Comparison of ENCODE assay signal across 8 mouse cellular contexts in the genomic region with DNA sequence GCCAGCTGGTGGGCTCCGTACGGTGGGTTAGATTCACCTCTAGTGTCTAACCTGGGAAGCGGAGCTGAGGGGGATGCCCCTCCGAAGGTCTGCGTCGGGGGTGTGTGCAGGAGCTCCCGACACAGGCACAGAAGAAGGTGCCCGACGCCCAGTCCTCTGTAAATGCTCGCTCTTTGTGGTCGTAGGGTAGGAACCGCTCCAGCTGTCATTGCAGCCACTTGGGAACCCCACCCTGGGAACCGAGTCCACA. TPM values are rescaled to one million over a fixed set of nuclear protein-coding genes. Genes with fewer than 3 reads are reported as not detected.
A peak's percentile ranks its signal among the peaks of the same experiment; 100 is the strongest.
DNase-seq lines count a peak whose midpoint lies in the region; ATAC-seq and TF ChIP-seq lines count a peak whose summit lies in the region.

No protein-coding gene starts in this region.

- peak overlapping the region; percentile 70 for H3K4me3 ChIP-seq in kidney, embryonic 15.5 days (replicated peaks)
- H3K4me3 ChIP-seq in bone marrow, adult 2 months (replicated peaks; ENCODE audit: control insufficient read depth, low read depth, low read length): peak overlapping the region; percentile 93
- peak overlapping the region; percentile 94 for H3K4me3 ChIP-seq in forebrain, postnatal 0 days (ENCODE audit: low read depth, low read length)
- peak overlapping the region; percentile 98 for H3K4me3 ChIP-seq in liver, postnatal 0 days (ENCODE audit: low read depth, low read length)

- H3K36me3 ChIP-seq in kidney, embryonic 15.5 days: peaks cover 41% of the 10 kb centered on the region
- H3K36me3 ChIP-seq in forebrain, postnatal 0 days (ENCODE audit: insufficient read depth): peaks cover 27% of the 10 kb centered on the region
- H3K36me3 ChIP-seq in liver, postnatal 0 days (replicated peaks; ENCODE audit: insufficient read depth, low read length): peaks cover 39% of the 10 kb centered on the region

- TF ChIP-seq CTCF in bone marrow, adult 2 months (IDR thresholded peaks at IDR 0.05; ENCODE audit: control insufficient read depth, insufficient read depth, low read length): no peak
- no peak for TF ChIP-seq CTCF in forebrain, postnatal 0 days (IDR thresholded peaks at IDR 0.05; ENCODE audit: low read depth)
- TF ChIP-seq CTCF in liver, postnatal 0 days (IDR thresholded peaks at IDR 0.05; ENCODE audit: low read depth): no peak

- ATAC-seq in kidney, embryonic 15.5 days (replicated peaks; ENCODE audit: low FRiP score): peak; percentile 31
- ATAC-seq in forebrain, postnatal 0 days: peak; percentile 62
- peak; percentile 20 for ATAC-seq in liver, postnatal 0 days

- TF ChIP-seq EP300 in liver, postnatal 0 days (IDR thresholded peaks at IDR 0.05; ENCODE audit: low read depth): no peak

- intact Hi-C loops in left cerebral cortex, postnatal 4 days (cut with DNase I): loop anchor here (5.0 kb wide), 1 partner anchor 34 kb away; no protein-coding TSS in a partner anchor

- peak overlapping the region; percentile 89 for H3K27ac ChIP-seq in kidney, embryonic 15.5 days
- peak overlapping the region; percentile 94 for H3K27ac ChIP-seq in bone marrow, adult 2 months (ENCODE audit: control insufficient read depth, insufficient read depth, low read depth, low read length, poor library complexity)
- H3K27ac ChIP-seq in forebrain, postnatal 0 days (ENCODE audit: low read depth, low read length): peak overlapping the region; percentile 91
- peak overlapping the region; percentile 98 for H3K27ac ChIP-seq in liver, postnatal 0 days (ENCODE audit: low read depth)

- H3K9ac ChIP-seq in kidney, embryonic 15.5 days: peak overlapping the region; percentile 94
- H3K9ac ChIP-seq in forebrain, postnatal 0 days: peak overlapping the region; percentile 92
- peak overlapping the region; percentile 100 for H3K9ac ChIP-seq in liver, postnatal 0 days (replicated peaks)

- DNase-seq in kidney, postnatal 4 days: no peak
- DNase-seq in forebrain, postnatal 0 days: no peak
- DNase-seq in liver, postnatal 0 days: peak; percentile 65
- DNase-seq in right cerebral cortex, postnatal 10 days (ENCODE audit: low spot score in 2 of 2): no peak
- no peak for DNase-seq in left cerebral cortex, postnatal 4 days
- DNase-seq in ovary, postnatal 10 days (ENCODE audit: low spot score): no peak

- peaks cover 34% of the 10 kb centered on the region for H3K4me1 ChIP-seq in kidney, embryonic 15.5 days
- H3K4me1 ChIP-seq in bone marrow, adult 2 months (ENCODE audit: control insufficient read depth, insufficient read depth, low read length): no peaks in the 10 kb centered on the region; the same call in 1 of the 2 replicates
- 0 out of 2 replicates have a peak, but pooled peaks cover 13% of the 10 kb centered on the region for H3K4me1 ChIP-seq in forebrain, postnatal 0 days (ENCODE audit: insufficient read depth)
- H3K4me1 ChIP-seq in liver, postnatal 0 days (ENCODE audit: insufficient read depth): peaks cover 26% of the 10 kb centered on the region

- peak overlapping the region; percentile 72 for H3K4me2 ChIP-seq in kidney, embryonic 15.5 days
- H3K4me2 ChIP-seq in forebrain, postnatal 0 days (ENCODE audit: low read depth): peak overlapping the region; percentile 73
- peak overlapping the region; percentile 75 for H3K4me2 ChIP-seq in liver, postnatal 0 days (ENCODE audit: low read depth, low read length)

- H3K9me3 ChIP-seq in kidney, embryonic 15.5 days (replicated peaks): no peaks in the 10 kb centered on the region
- H3K9me3 ChIP-seq in forebrain, postnatal 0 days (ENCODE audit: low read length): no peaks in the 10 kb centered on the region
- H3K9me3 ChIP-seq in liver, postnatal 0 days (ENCODE audit: low read length): no peaks in the 10 kb centered on the region

- no peaks in the 10 kb centered on the region for H3K27me3 ChIP-seq in kidney, embryonic 15.5 days
- no peaks in the 10 kb centered on the region for H3K27me3 ChIP-seq in forebrain, postnatal 0 days (ENCODE audit: insufficient read depth, low read length)
- no peaks in the 10 kb centered on the region for H3K27me3 ChIP-seq in liver, postnatal 0 days (ENCODE audit: insufficient read depth, low read length)

- no peak for TF ChIP-seq POLR2A in bone marrow, adult 2 months (IDR thresholded peaks at IDR 0.05; ENCODE audit: borderline replicate concordance, control insufficient read depth, low read depth, low read length)

- WGBS in kidney, embryonic 15.5 days: under 1% methylated on average over 13 of the region's 13 CpGs
- WGBS in bone marrow, adult 2 months: under 1% methylated on average over 13 of the region's 13 CpGs
- WGBS in forebrain, postnatal 0 days: under 1% methylated on average over 13 of the region's 13 CpGs
- WGBS in liver, postnatal 0 days (ENCODE audit: insufficient replicate concordance): 1% methylated on average over 13 of the region's 13 CpGs

RNA-seq across cellular contexts. Expression of gene Xbp1, which starts 0.7 kb away (rescaled TPM):
- polyA plus RNA-seq in kidney, embryonic 15.5 days (2015; fragmentation: Nextera tagmentation; extraction: Ambion mirVana): 189 and 200 TPM in 2 replicates
- 24.1 and 52.1 TPM in 2 replicates for polyA plus RNA-seq in bone marrow, adult 2 months (2011; ENCODE audit: insufficient read depth, insufficient read length, low replicate concordance, missing spikeins)
- 120 and 140 TPM in 2 replicates for total RNA-seq in forebrain, postnatal 0 days (2014; rRNA removed)
- polyA plus RNA-seq in forebrain, postnatal 0 days (2015; fragmentation: Nextera tagmentation; extraction: Ambion mirVana): 100 and 107 TPM in 2 replicates
- 119 and 137 TPM in 2 replicates for polyA plus RNA-seq in liver, postnatal 0 days (2015; fragmentation: Nextera tagmentation; extraction: Ambion mirVana)
- 100 to 1,000 TPM in 1 of 2 experiments, 10 to 100 TPM in 1; 91.7 to 110 TPM for total RNA-seq in left cerebral cortex, postnatal 4 days (2021)

RNA-seq across cellular contexts. Expression of gene Ccdc117, which starts 20.8 kb away (rescaled TPM):
- polyA plus RNA-seq in kidney, embryonic 15.5 days (2015; fragmentation: Nextera tagmentation; extraction: Ambion mirVana): 18.8 and 19.7 TPM in 2 replicates
- 4.9 and 9.5 TPM in 2 replicates for polyA plus RNA-seq in bone marrow, adult 2 months (2011; ENCODE audit: insufficient read depth, insufficient read length, low replicate concordance, missing spikeins)
- total RNA-seq in forebrain, postnatal 0 days (2014; rRNA removed): 14.4 and 14.7 TPM in 2 replicates
- polyA plus RNA-seq in forebrain, postnatal 0 days (2015; fragmentation: Nextera tagmentation; extraction: Ambion mirVana): 6.6 and 7.0 TPM in 2 replicates
- 5.5 and 6.0 TPM in 2 replicates for polyA plus RNA-seq in liver, postnatal 0 days (2015; fragmentation: Nextera tagmentation; extraction: Ambion mirVana)
- 10 to 100 TPM; 10.9 TPM for total RNA-seq in left cerebral cortex, postnatal 4 days (2021)

RNA-seq across cellular contexts. Expression of gene Ankrd36, which starts 48.3 kb away (rescaled TPM):
- polyA plus RNA-seq in kidney, embryonic 15.5 days (2015; fragmentation: Nextera tagmentation; extraction: Ambion mirVana): not detected in 2 replicates
- polyA plus RNA-seq in bone marrow, adult 2 months (2011; ENCODE audit: insufficient read depth, insufficient read length, low replicate concordance, missing spikeins): 2.1 TPM in 1 of 2 replicates, not detected in the other
- total RNA-seq in forebrain, postnatal 0 days (2014; rRNA removed): 0.24 TPM in 1 of 2 replicates, not detected in the other
- not detected in 2 replicates for polyA plus RNA-seq in forebrain, postnatal 0 days (2015; fragmentation: Nextera tagmentation; extraction: Ambion mirVana)
- 1.5 and 1.9 TPM in 2 replicates for polyA plus RNA-seq in liver, postnatal 0 days (2015; fragmentation: Nextera tagmentation; extraction: Ambion mirVana)
- not detected for total RNA-seq in left cerebral cortex, postnatal 4 days (2021)
